Mouse (Mus musculus): ENCODE results near the gene Ssna1.

- TF ChIP-seq CTCF (IDR thresholded peaks at IDR 0.05; ENCODE audit: low read depth) (no peak), EP300 (IDR thresholded peaks at IDR 0.05; ENCODE audit: low read depth) (no peak)
These were observed 24.9 kb upstream of the Ssna1 start for GRCm38 (mm10) chr2:25297093-25297492.

All from liver, embryonic 14.5 days (tissue).